Mouse (Mus musculus) CH12.LX (cell line): ENCODE data around the gene Trim71. TPM values are rescaled to one million over a fixed set of nuclear protein-coding genes. Genes with fewer than 3 reads are reported as not detected.

Source experiments
- DNase-seq: peaks from one replicate; pipeline ENCODE4 v3.0.0-alpha.2; 2013; ENCODE audit errors: extremely low read depth
- H3K27ac ChIP-seq: 2 replicates; pipeline ENCODE4 v1.5.1; 2012; ENCODE audit warnings: low read depth, mild to moderate bottlenecking, control low read depth, moderate library complexity; ENCODE audit not compliant: insufficient read depth
- H3K27me3 ChIP-seq: replicated peaks from 2 replicates; pipeline ENCODE3; 2012; ENCODE audit warnings: inconsistent platforms
- H3K36me3 ChIP-seq, 2 experiments: replicated peaks in 1 of 2; 2 replicates each; pipeline versions ENCODE3 to v1.6.1; 2012; ENCODE audit warnings: inconsistent platforms in 1 of 2, low read length in 1 of 2, mild to moderate bottlenecking in 1 of 2, mixed read lengths in 1 of 2, moderate library complexity in 1 of 2; ENCODE audit not compliant: control insufficient read depth in 1 of 2, insufficient read depth in 1 of 2
- H3K4me1 ChIP-seq, 2 experiments: 2 replicates each; pipeline ENCODE4 v1.6.1; 2012; ENCODE audit warnings: inconsistent platforms in 1 of 2, moderate library complexity in 1 of 2; ENCODE audit not compliant: insufficient read depth in 2 of 2, control insufficient read depth in 1 of 2
- H3K4me2 ChIP-seq: 2 replicates; pipeline ENCODE4 v1.6.1; 2012; ENCODE audit warnings: low read depth, mild to moderate bottlenecking, control low read depth; ENCODE audit not compliant: poor library complexity, insufficient read depth, severe bottlenecking
- H3K4me3 ChIP-seq, 3 experiments: fragments of 150-350 bp in 1 of 3; sonication (generic) in 1 of 3; replicated peaks in 1 of 3; 2 replicates each; pipeline versions ENCODE3 to v1.5.1; 2011 to 2012; ENCODE audit warnings: low read depth in 2 of 3, low read length in 2 of 3, mild to moderate bottlenecking in 2 of 3, moderate library complexity in 2 of 3, control low read depth in 1 of 3, improper control_type of control experiment in 1 of 3, inconsistent platforms in 1 of 3, mixed read lengths in 1 of 3; ENCODE audit not compliant: poor library complexity in 1 of 3
- H3K79me2 ChIP-seq: replicated peaks from 2 replicates; pipeline ENCODE4 v1.6.1; 2012; ENCODE audit warnings: mild to moderate bottlenecking, moderate library complexity; ENCODE audit not compliant: control insufficient read depth, poor library complexity, insufficient read depth, severe bottlenecking; ENCODE audit errors: extremely low read depth
- H3K9ac ChIP-seq: 2 replicates; pipeline ENCODE4 v1.6.1; 2012; ENCODE audit warnings: low read depth, mild to moderate bottlenecking, control low read depth, moderate library complexity; ENCODE audit not compliant: insufficient read depth
- H3K9me3 ChIP-seq: replicated peaks from 2 replicates; pipeline ENCODE3; 2012; ENCODE audit warnings: low read length, inconsistent platforms, mixed read lengths
- BHLHE40 ChIP-seq: IDR thresholded peaks from 2 replicates; pipeline ENCODE4 v1.6.1; 2011; ENCODE audit warnings: mild to moderate bottlenecking, low read depth, low read length, improper control_type of control experiment
- CHD2 ChIP-seq: IDR thresholded peaks from 2 replicates; pipeline ENCODE4 v1.6.1; 2011; ENCODE audit warnings: low read length, improper control_type of control experiment
- EP300 ChIP-seq: IDR thresholded peaks from 2 replicates; pipeline ENCODE4 v1.6.1; 2011; ENCODE audit warnings: low read length, improper control_type of control experiment
- GABPA ChIP-seq: IDR thresholded peaks from 2 replicates; pipeline ENCODE4 v1.6.1; 2012; ENCODE audit warnings: low read depth, low read length, improper control_type of control experiment, inconsistent platforms; ENCODE audit not compliant: insufficient replicate concordance
- HCFC1 ChIP-seq: IDR thresholded peaks from 2 replicates; pipeline ENCODE4 v1.6.1; 2012; ENCODE audit warnings: low read depth, mild to moderate bottlenecking, inconsistent platforms, low read length, improper control_type of control experiment
- IRF4 ChIP-seq: IDR thresholded peaks from 2 replicates; pipeline ENCODE4 v1.6.1; 2014; ENCODE audit warnings: low read depth, mild to moderate bottlenecking, inconsistent platforms, low read length, improper control_type of control experiment
- JUN ChIP-seq: IDR thresholded peaks from 2 replicates; pipeline ENCODE4 v1.6.1; 2011; ENCODE audit warnings: low read depth, mild to moderate bottlenecking, low read length, improper control_type of control experiment, moderate library complexity; ENCODE audit not compliant: insufficient read depth
- KAT2A ChIP-seq: IDR thresholded peaks from 2 replicates; pipeline ENCODE4 v1.6.1; 2012; ENCODE audit warnings: low read length, improper control_type of control experiment, inconsistent platforms; ENCODE audit not compliant: insufficient replicate concordance
- MAZ ChIP-seq: IDR thresholded peaks from 2 replicates; pipeline ENCODE4 v1.6.1; 2012; ENCODE audit warnings: low read depth, mild to moderate bottlenecking, inconsistent platforms, low read length, improper control_type of control experiment, moderate library complexity
- MXI1 ChIP-seq: IDR thresholded peaks from 2 replicates; pipeline ENCODE4 v1.6.1; 2011; ENCODE audit warnings: mild to moderate bottlenecking, low read depth, low read length, improper control_type of control experiment
- MYC ChIP-seq: IDR thresholded peaks from 2 replicates; pipeline ENCODE4 v1.6.1; 2011; ENCODE audit warnings: low read depth, mild to moderate bottlenecking, improper control_type of control experiment, low read length
- NELFE ChIP-seq: IDR thresholded peaks from 2 replicates; pipeline ENCODE4 v1.6.1; 2011; ENCODE audit warnings: low read depth, low read length, improper control_type of control experiment
- NRF1 ChIP-seq: IDR thresholded peaks from 2 replicates; pipeline ENCODE4 v1.6.1; 2014; ENCODE audit warnings: low read depth, mild to moderate bottlenecking, inconsistent platforms, low read length, improper control_type of control experiment, moderate library complexity
- POLR2AphosphoS2 ChIP-seq: IDR thresholded peaks from 2 replicates; pipeline ENCODE4 v1.6.1; 2011; ENCODE audit warnings: low read depth, low read length, improper control_type of control experiment
- RAD21 ChIP-seq: IDR thresholded peaks from 2 replicates; pipeline ENCODE4 v1.6.1; 2011; ENCODE audit warnings: low read depth, mild to moderate bottlenecking, low read length, improper control_type of control experiment, moderate library complexity
- SIN3A ChIP-seq: IDR thresholded peaks from 2 replicates; pipeline ENCODE4 v1.6.1; 2012; ENCODE audit warnings: low read length, improper control_type of control experiment, inconsistent platforms
- SMC3 ChIP-seq: IDR thresholded peaks from 2 replicates; pipeline ENCODE4 v1.6.1; 2011; ENCODE audit warnings: low read depth, low read length, improper control_type of control experiment
- TCF12 ChIP-seq: IDR thresholded peaks from 2 replicates; pipeline ENCODE4 v1.6.1; 2014; ENCODE audit warnings: low read depth, mild to moderate bottlenecking, inconsistent platforms, low read length, improper control_type of control experiment
- USF2 ChIP-seq: conservative IDR thresholded peaks from 2 replicates; pipeline ENCODE4 v1.6.1; 2011; ENCODE audit warnings: low read depth, low read length, improper control_type of control experiment
- ZC3H11A ChIP-seq: IDR thresholded peaks from 2 replicates; pipeline ENCODE4 v1.6.1; 2012; ENCODE audit warnings: low read depth, mild to moderate bottlenecking, inconsistent platforms, low read length, improper control_type of control experiment
- ZMIZ1 ChIP-seq: IDR thresholded peaks from 2 replicates; pipeline ENCODE4 v1.6.1; 2012; ENCODE audit warnings: low read depth, mild to moderate bottlenecking, inconsistent platforms, low read length, improper control_type of control experiment
- dilution Hi-C: fragments of 300-500 bp; cut with MboI; formaldehyde crosslinking; loops from 2 replicates; pipeline ENCODE4 v1.14.3; 2020; ENCODE audit warnings: low sequenced_read_pairs; ENCODE audit not compliant: extremely low pct_unique_long_range_greater_than_20kb, extremely low pct_ligation_motif_present
- in situ Hi-C: fragments of 300-500 bp; cut with MboI; formaldehyde crosslinking; loops from 3 replicates; pipeline ENCODE4 v1.14.3; 2019; ENCODE audit warnings: low sequenced_read_pairs, low pct_ligation_motif_present, low pct_unique_long_range_greater_than_20kb, mixed read lengths
- polyA plus RNA-seq: library from polyadenylated mRNA; unstranded; fragments of >175 nt; gene quantifications from 2 replicates; pipeline ENCODE4 v1.2.1, GENCODE M21; 2012; ENCODE audit warnings: low read depth; ENCODE audit not compliant: insufficient read length
- total RNA-seq, 2 experiments: library from RNA; depleted of rRNA; stranded (reverse); fragments of 300-350 nt in 1 of 2; fragments of >200 nt in 1 of 2; gene quantifications; 2 replicates each; pipeline ENCODE4 v1.2.3; 2012 to 2014

The Trim71 gene
- total and polyA plus RNA-seq, 3 experiments, result under 0.01 TPM; not detected in 2

DNA sequence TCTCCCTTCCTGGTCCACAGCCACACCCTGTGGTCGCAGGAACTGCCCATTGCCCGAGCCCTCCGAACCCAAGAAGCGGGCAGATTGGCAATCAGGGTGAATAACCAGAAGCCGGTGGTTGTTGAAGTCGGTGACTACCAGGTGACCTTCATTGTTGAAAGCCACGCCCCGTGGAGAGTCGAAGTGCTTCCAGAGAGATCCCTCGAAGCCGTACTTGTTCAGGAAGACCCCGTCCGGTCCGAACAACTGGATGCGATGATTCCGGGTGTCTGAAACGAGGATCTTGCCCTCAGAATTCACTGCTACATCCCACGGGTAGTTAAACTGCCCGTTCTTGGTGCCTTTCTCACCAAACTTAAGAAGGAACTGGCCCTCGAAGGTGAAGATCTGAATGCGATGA lies 51.3 kb downstream of the Trim71 start:
- no peak for TF ChIP-seq MXI1
- no peak for TF ChIP-seq ZC3H11A
- TF ChIP-seq CHD2, result no peak
- no peak for TF ChIP-seq SMC3
- TF ChIP-seq KAT2A, result no peak
- no peak for TF ChIP-seq SIN3A
- no peak for TF ChIP-seq EP300
- no peak for TF ChIP-seq RAD21
- TF ChIP-seq GABPA, result no peak
- no peak for TF ChIP-seq NELFE
- no peak for TF ChIP-seq MYC
- no peak for TF ChIP-seq TCF12
- peaks cover 15% of the 10 kb centered on the region for H3K9me3 ChIP-seq
- dilution Hi-C loops, result no loop called here
- H3K4me1 ChIP-seq, result peaks cover under 1 to 2% of the 10 kb centered on the region in 2 experiments; a peak in 2 of 4 replicates
- no peak overlapping the region for H3K4me3 ChIP-seq
- no peaks in the 10 kb centered on the region for H3K79me2 ChIP-seq
- no peak for DNase-seq
- no peak overlapping the region for H3K9ac ChIP-seq
- H3K27me3 ChIP-seq, result no peaks in the 10 kb centered on the region
- H3K36me3 ChIP-seq, result no peaks in the 10 kb centered on the region
- H3K27ac ChIP-seq, result no peak overlapping the region
- in situ Hi-C loops, result no loop called here
- H3K4me2 ChIP-seq, result no peak overlapping the region

DNA sequence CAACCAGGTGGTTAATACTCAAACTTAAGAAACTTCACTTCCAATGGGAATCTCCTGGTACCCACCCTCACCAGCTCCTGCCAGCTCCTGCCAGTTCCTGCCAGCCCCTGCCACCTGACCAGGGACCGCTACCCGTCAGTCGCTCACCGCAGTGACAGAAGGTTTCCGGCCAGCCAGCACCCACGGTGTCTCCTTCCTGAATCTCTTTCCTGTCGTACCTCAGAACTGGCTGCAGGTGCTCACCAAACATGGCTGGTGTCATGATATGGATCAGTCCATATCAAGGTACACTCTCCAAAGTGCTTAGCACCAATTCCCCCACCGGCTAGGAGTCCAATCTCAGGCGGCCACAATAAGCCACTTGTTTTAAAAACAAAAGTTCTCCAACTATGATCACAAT lies 54.4 kb downstream of the Trim71 start:
- no peak for DNase-seq
- Histone ChIP-seq H3K4me2 (no peak overlapping the region), H3K36me3 (no peaks in the 10 kb centered on the region), H3K27ac (no peak overlapping the region), H3K4me3 (no peak overlapping the region), H3K79me2 (no peaks in the 10 kb centered on the region), H3K27me3 (no peaks in the 10 kb centered on the region), H3K9ac (no peak overlapping the region), H3K4me1 (peaks cover 9 to 19% of the 10 kb centered on the region in 2 experiments)
- TF ChIP-seq USF2, result no peak
- TF ChIP-seq MAZ, result no peak
- TF ChIP-seq JUN, result no peak
- no peak for TF ChIP-seq POLR2AphosphoS2
- TF ChIP-seq GABPA, result no peak
- TF ChIP-seq BHLHE40, result no peak
- no peak for TF ChIP-seq KAT2A
- no peak for TF ChIP-seq IRF4
- TF ChIP-seq EP300, result no peak
- TF ChIP-seq HCFC1, result no peak
- TF ChIP-seq CHD2, result no peak
- no peak for TF ChIP-seq MYC
- no peak for TF ChIP-seq SMC3
- TF ChIP-seq NRF1, result no peak
- TF ChIP-seq ZMIZ1, result no peak
- TF ChIP-seq, all 38 proteins: peak for 0
- dilution Hi-C loops (no loop called here), in situ Hi-C loops (no loop called here)
- H3K9me3 ChIP-seq, result peaks cover 15% of the 10 kb centered on the region
